Mouse (Mus musculus) adrenal gland (tissue): Measurements from ENCODE around the gene Serpinb1c.
"Not testable (repeated sequence)": the region's sequence is repeated elsewhere in the genome, so short reads cannot be mapped to it uniquely, and the experiment has no call there.

Source experiments
- intact Hi-C: fragments of 180-260 bp; cut with DNase I; formaldehyde crosslinking; loops from one replicate; pipeline ENCODE4 v1.15.1; 2025

Gene Serpinb1c

DNA sequence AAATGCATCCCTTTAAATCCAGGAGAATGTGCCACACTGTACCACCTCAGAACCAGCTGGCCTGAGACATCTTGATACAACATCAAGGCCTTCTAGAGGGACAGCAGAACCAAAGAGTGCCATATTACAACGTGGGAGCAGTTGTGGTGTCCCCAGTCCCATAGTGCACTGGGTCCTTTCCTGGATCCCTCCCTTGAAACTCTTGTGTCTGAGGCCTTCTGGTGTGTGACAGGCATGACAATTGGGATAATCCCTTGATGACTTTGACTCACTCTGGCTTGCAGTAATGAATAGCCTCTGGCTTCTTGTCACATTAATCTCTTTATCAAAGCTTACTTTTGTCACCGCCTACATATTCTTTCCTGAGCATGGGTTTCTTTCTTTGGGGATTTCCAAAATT, 31.0 kb downstream of the Serpinb1c start:
- intact Hi-C loops, result no loop called here

DNA sequence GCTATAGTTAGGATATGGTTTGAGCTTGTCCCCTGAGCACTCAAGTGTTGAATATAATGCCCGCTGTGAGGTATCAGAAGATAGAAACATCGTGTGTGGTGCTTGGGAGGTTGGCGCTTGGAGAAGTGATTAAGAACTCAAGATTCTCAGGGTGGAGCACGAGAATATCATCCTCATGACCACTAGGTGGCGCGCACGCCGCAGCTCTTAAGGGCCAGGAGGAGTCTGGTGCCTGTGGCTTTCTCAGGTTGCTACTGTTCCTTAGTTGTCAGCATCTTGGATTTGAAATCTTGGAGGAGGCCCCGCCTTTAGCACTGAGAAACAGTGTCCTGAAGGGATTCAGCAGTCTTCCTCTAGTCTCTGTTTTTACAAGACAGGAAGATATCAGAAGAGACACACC, 31.5 kb downstream of the Serpinb1c start:
- intact Hi-C loops, result no loop called here

DNA sequence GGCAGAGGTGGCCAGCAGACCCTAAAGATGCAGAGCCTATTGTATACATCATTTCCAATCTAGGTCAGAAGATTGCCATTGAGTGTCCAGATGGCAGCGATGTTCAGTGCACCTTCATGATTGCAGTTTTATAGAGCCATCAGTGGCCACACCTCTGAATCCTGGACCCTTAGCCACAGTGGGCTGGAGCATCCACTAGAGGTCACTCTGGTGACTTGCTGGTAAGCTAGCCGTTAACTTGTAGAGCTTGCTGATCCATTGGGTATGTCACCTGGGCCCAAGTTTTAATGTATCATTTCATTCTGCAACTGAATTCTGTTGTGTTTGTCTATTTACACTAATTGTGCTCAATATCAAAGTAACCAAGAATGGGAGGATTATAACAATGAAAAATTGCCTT, 32.4 kb downstream of the Serpinb1c start:
- intact Hi-C loops, result no loop called here

DNA sequence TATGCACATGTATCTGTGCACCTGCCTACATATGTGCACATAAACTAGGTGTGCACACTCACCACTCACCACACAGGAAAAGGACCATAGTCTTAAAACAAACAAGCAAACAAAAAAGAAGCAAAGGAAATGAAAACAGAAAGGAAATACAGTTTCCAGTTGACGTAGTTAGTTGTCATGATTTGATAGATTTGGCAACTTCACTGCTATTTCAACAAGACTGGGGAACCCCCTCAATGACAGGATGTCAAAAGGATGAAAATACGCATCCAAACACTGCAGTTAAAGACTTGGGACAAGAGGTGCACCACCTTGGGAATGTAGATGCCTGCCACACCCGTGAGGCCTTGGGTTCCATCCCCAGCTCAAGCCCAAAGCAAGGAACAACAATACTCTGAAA, 33.5 kb downstream of the Serpinb1c start:
- intact Hi-C loops, result not testable (repeated sequence)

DNA sequence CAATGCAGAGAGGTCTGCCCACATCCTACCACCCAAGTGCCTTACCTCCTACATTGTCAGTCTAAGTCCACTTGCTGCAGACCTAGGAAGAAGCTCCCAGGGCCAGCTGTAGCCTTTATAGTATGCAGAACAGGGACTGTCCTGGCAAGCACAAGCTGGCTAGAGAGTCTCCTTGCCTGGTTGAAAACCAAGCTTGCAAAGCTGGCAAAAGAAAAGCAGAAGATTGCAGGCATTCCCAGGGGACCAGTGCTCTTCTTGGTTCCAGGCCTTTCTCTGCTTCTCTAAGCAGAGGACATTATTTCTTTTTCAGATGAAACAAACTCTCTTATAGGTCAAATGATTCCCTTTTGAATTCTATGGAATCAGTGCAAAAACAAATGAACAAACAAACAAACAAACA, 34.6 kb downstream of the Serpinb1c start:
- intact Hi-C loops, result no loop called here

DNA sequence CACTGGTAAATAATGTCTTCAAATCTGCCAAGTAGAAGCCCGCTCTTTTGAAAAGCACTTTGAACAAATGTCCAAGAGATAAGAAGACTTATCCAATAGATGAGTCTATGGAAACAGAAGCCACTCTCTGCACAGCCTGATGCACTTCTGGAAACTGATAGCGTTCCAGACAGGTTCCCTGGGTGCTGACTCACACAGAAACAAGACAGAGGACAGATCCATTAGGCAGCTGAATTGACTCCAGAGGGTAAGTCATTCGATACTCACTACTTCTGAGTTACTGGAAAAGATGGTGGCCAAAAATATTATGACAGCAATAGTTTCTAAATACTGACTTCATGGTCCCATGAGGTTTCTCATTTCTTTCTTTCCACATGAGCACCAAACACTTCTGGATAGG, 37.2 kb downstream of the Serpinb1c start:
- intact Hi-C loops, result no loop called here

DNA sequence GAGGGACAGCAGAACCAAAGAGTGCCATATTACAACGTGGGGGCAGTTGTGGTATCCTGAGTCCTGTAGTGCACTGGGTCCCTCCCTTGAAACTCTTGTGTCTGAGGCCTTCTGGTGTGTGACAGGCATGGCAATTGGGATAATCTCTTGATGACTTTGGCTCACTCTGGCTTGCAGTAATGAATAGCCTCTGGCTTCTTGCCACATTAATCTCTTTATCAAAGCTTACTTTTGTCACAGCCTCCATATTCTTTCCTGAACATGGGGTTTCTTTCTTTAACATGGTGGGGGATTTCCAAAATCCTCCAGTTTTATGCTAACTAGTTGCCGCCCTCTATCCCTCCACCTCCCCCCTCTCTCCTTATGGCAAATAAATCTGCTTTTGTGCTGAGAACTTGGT, 44.9 kb downstream of the Serpinb1c start:
- intact Hi-C loops, result no loop called here

DNA sequence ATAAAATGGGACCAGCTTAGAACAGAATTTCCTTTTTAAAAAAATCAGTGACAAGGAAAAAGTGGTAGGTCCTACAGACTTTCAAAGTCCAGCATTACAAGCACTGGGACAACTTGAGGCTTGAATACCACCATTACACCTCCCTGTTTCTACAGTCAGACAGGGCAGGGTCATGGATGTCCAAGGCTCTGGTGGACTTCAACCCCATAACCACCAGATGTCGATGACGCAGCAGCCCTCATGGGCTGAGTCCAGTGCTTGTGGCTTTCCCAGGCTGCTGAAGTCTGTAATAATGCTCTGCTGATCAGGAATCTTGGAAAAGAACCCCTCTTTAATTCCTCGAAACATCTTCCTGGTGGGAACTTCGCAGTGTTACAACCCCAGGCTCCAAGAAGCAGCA, 45.5 kb downstream of the Serpinb1c start:
- intact Hi-C loops, result no loop called here

DNA sequence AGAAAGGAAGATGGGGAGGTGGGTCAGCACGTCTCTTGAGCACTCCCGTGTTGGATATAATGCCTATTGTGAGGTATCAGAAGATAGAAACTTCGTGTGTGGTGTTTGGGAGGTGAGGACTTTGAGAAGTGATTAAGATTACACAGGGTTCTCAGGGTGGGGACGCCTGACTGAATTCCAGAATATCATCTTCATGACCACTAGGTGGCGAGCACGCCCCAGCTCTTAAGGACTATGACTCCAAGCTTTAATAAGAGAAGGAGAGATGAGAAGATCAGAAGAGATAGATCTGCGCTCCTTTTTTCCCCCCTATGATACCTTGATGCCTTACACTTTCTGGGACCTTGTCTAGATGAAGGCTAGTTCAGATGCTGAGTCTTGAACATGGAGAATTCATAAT, 46.0 kb downstream of the Serpinb1c start:
- intact Hi-C loops, result no loop called here

DNA sequence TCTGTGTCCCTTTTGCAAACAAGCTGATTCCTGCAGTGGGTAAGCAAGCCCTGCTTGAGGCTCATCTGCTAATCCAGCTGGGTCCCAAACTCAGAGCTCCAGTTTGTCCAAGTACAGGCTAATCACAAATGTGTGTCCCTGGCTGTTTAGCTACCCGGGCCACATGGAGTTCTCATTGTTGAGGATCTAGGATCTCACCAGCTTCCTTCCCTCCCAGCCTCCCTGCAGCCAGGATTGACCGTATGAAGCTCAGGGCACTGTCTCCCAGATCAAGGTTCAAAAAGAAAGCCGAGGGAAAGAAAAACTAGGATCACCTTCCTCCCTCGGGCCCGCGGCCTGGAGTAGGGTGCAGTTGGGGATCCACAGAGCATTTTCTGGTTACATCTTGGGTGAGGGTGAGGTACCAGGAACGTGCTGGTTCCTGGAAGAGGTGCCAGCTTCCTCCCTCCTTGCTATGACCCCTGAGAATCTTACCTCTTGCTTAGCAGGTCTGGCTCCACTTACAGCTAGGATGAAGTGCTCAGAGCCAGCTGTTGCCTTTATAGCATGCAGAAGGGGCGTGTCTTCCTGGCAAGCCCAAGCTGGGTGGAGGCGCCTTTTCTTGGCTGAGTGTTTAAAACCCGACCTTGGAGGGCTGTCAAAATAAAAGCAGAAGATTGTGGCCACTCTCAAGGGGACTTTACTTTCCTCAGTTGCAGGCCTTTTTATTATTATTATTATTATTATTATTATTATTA, 47.2 kb downstream of the Serpinb1c start, which contains the start of gene Serpinb1a:
Gene Serpinb1a, minus strand, starts transcription at position 518 of the 737 bp plus-strand sequence.
- intact Hi-C loops, result no loop called here

DNA sequence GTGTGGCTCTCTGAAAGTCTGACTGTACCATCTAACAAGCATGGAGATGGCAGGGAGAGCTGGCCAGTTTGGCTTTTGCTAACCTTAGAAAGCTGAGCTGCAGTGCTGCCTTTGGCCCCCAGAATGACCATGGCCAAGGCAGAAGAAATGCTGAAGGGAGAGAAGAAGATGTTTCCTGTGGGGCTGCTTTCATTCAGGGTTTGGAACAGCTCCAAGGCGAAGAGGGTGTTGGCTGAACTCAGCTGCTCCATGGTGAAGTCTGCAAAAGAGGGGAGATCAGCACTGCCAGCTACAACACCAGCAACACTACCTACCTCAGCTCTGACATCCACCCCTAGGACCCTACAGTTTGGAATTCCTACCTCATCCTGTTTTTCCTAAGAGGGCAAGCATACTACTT, 47.9 kb downstream of the Serpinb1c start:
- intact Hi-C loops, result no loop called here

DNA sequence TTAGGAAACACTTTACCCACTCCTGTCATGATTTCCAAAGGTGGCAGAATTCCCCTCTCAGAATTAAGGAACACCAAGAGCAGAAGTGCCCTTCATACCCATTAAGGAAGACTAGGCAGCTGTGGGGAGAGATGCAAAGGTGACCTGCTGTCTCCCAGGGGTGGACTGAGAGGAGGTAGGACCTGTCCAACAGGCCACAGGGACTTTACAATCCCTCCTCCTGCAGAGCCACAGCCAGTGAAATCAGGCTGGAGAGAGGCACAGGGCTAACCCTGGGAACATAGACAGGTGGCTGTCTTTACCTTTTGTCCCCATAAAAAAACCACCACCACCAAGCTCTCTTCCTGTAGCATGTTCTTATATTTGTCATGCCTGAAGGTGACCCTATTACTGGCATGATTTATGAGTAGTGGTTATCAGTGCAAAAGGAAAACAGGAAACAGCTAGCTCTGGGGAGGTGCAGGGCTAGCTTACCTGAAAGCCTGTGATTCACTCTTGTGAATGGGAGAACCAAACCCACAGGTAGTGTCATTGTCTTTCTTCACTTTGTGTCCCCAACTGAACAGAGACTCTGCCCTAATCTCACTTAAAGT, 48.4 kb downstream of the Serpinb1c start:
- intact Hi-C loops, result no loop called here

DNA sequence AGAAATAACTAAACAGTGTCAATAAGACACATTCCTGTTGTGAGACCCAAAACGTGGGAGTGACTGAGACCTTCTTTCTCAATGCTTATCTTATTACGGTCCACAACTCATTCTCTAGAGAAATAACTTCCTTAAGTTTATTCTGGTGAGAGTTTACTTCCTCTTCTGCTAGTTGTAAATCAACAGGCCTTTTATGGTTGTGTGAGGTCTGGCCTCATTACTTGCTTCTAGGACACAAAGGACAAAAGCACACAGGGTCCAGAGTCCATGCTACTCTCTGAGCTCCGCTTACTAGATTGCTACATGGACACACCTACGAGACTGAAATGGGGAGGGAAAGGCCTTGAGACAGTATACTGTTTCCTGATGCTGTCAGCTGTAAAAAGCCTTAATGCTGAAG, 48.9 kb downstream of the Serpinb1c start:
- intact Hi-C loops, result no loop called here

DNA sequence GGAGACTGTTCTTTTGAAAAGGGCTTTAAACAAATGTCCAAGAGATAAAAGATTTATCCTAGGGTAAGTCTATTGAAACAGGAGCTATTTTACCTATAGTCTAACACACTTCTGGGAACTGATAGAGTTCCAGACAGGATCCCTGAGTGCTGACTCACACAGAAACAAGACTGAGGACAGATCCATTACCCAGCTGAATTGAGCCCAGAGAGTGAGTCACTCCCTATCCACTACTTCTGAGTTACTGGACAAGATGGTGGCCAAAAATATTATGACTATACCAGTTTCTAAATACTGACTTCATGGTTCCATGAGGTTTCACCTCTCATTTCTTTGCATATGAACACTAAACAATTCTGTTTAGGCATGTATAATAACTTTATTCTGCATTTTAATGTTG, 51.8 kb downstream of the Serpinb1c start:
- intact Hi-C loops, result no loop called here

DNA sequence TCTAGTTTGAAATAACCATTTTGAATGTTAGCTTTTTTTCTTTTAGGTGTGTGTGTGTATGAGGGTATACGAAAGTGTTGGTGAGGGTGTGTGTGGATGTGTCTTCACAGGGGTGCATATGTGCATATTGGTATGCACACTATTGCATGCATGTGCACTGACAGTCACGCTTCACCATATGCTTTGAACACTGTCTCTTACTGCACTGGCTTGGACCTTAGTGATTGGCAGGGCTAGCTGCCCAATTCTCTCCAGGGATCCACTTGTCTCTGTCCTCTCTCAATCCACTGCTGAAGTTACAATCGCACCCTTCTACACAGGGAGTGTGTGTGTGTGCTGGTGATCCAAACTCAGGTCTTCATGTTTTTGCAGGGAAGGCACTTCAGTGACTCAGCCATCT, 56.7 kb downstream of the Serpinb1c start:
- intact Hi-C loops, result no loop called here

DNA sequence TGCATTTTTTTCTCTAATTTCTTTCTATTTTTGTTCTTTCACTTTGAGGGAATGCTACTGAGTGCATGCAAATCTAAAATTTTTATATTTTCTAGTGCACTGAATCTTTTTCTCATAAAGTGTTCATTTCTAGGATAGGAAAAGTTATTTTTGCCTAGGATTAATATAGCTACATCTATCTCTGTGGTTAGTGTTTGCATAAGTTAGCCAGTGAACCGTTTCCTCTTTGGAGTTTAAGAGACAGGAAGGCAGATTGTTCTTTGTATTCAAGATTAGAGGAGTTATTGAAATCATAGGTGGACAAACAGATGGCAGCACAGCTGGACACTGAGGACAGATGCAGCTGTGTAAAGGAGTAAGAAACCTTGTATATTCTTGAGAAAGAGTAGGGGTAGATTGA, 58.7 kb downstream of the Serpinb1c start:
- intact Hi-C loops, result no loop called here

DNA sequence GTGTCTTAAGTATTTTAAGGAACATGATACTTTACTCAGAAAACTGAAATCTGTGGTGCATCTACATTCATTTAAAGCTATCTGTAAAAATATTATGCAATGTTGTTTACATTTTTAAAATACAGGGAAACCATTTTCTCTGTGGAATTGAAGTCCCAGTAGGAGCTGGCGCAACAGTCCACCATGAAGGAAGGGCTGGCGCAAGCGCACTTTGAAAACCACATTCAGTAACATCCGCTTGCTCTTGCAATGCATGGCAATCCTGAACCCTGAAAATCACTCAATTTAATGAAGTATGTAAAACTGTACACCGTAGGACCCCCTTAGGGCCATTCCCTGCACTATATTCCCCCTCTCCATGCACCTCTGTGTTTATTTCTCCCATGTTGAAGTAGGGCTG, 63.5 kb downstream of the Serpinb1c start:
- intact Hi-C loops, result no loop called here

DNA sequence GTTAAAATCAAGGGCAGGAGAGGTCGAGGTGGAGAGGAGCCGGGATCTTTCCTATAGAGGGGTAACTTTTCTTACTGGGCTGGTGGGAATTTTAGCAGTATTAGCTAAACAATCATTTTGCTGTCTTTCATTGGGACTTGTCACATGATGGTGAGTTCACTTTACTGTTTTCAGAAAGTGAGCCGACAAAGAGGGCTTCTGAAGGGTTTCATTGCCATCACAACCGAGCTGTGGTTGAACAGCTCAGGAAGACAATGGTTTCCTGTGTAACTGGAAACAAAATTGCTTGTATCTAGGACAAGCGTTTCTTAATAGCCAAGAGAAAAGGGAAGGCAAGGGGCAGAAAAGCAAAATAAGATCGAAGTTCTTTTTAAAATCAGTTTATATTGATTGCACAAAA, 64.8 kb downstream of the Serpinb1c start:
- intact Hi-C loops, result no loop called here

DNA sequence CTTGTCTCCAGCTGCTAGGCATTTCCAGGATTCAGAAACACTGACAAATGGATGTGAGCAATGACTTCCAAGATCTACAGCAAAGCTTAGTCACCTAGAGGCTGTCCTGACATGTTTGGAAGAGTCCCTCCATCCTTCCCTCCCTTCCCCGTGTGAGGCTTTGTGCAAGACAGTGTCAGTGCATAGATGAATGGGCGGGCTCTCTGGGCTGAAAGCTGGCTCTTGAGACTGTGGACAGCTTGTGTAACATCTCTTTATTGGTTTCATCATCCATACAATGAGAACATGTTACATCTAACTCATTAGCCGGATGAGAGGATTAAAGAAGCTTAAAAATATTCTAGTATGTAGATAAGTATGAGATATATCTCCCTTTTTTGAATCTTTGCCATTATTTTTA, 65.2 kb downstream of the Serpinb1c start:
- intact Hi-C loops, result no loop called here

DNA sequence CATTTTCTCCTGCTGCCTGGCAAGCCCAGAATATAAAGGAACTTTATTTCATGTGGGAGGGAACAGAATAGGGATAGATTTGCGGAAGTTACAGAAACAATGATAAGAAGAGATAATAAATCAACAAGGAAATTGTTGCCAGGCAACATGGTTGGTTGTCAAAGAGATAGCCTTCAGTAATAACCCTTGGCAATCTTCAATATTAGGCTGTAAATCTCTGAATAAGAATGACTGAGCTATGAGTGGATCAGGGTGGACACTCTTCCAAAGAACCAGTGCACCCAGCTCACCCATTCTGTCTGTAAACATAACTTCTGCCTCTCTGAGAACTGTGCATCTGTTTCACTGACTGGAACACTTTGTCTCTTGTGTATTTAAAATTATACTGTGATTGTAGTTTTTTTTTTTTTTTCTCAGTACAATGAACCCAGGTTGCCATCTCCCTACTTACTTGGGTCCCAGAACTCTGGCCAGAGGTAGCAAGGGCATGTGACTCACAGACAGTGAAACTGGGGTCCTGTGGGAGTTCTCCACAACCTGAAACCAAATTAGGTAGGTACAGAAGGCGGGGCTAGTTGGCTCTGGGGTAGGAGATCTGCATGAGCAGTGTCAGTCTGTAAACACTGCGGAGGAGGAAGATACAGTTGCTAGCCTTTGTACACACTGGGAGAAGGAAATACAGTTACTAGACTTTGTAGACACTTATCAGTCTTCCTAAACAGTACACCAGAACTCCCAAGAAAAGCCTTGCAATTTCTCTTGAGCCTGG, 66.3 kb downstream of the Serpinb1c start:
- intact Hi-C loops, result no loop called here
